Mouse (Mus musculus): ENCODE measurements around the gene Gm572.
A peak's percentile ranks its signal among the peaks of the same experiment; 100 is the strongest.

The Gm572 gene

GRCm38 (mm10) chr4:148625756-148626622 is 17.1 kb upstream of the Gm572 start:
- peak; percentile 77 for DNase-seq (ENCODE audit: low read depth, low spot score)

GRCm38 (mm10) chr4:148626623-148627185 is 16.4 kb upstream of the Gm572 start, which contains the start of gene Tardbp:
Gene Tardbp, minus strand, starts transcription at chr4:148627019.
- peak; percentile 99 for DNase-seq (ENCODE audit: low read depth, low spot score)

- no peak for DNase-seq (ENCODE audit: low read depth, low spot score)
Measured at GRCm38 (mm10) chr4:148627246-148627645, 15.9 kb upstream of the Gm572 start.

GRCm38 (mm10) chr4:148632013-148632692 is 11.0 kb upstream of the Gm572 start:
- DNase-seq (ENCODE audit: low read depth, low spot score) = no peak

GRCm38 (mm10) chr4:148633395-148634061 is 9.6 kb upstream of the Gm572 start:
- DNase-seq (ENCODE audit: low read depth, low spot score) = no peak

- DNase-seq (ENCODE audit: low read depth, low spot score) = no peak
Measured at GRCm38 (mm10) chr4:148635309-148635708, 7.8 kb upstream of the Gm572 start.

GRCm38 (mm10) chr4:148638302-148638701 is 4.8 kb upstream of the Gm572 start:
- DNase-seq (ENCODE audit: low read depth, low spot score) = peak; percentile 39

GRCm38 (mm10) chr4:148639455-148639854 is 3.7 kb upstream of the Gm572 start:
- DNase-seq (ENCODE audit: low read depth, low spot score) = no peak

GRCm38 (mm10) chr4:148641121-148641520 is 2.0 kb upstream of the Gm572 start:
- no peak for DNase-seq (ENCODE audit: low read depth, low spot score)

- DNase-seq (ENCODE audit: low read depth, low spot score) = peak; percentile 85
Measured at GRCm38 (mm10) chr4:148644157-148644511, 1.0 kb downstream of the Gm572 start.

GRCm38 (mm10) chr4:148644926-148645325 is 1.8 kb downstream of the Gm572 start:
- no peak for DNase-seq (ENCODE audit: low read depth, low spot score)

- no peak for DNase-seq (ENCODE audit: low read depth, low spot score)
Measured at GRCm38 (mm10) chr4:148646616-148647015, 3.5 kb downstream of the Gm572 start.

- peak; percentile 30 for DNase-seq (ENCODE audit: low read depth, low spot score)
Measured at GRCm38 (mm10) chr4:148649309-148649708, 6.2 kb downstream of the Gm572 start.

GRCm38 (mm10) chr4:148651045-148651444 is 7.9 kb downstream of the Gm572 start:
- DNase-seq (ENCODE audit: low read depth, low spot score) = no peak

GRCm38 (mm10) chr4:148654701-148655398 is 11.7 kb downstream of the Gm572 start:
- peak; percentile 61 for DNase-seq (ENCODE audit: low read depth, low spot score)

GRCm38 (mm10) chr4:148656691-148657258 is 13.7 kb downstream of the Gm572 start:
- DNase-seq (ENCODE audit: low read depth, low spot score) = no peak

- peak; percentile 39 for DNase-seq (ENCODE audit: low read depth, low spot score)
Measured at GRCm38 (mm10) chr4:148657776-148658175, 14.7 kb downstream of the Gm572 start.

- DNase-seq (ENCODE audit: low read depth, low spot score) = no peak
Measured at GRCm38 (mm10) chr4:148660174-148660573, 17.1 kb downstream of the Gm572 start.

- DNase-seq (ENCODE audit: low read depth, low spot score) = peak; percentile 79
Measured at GRCm38 (mm10) chr4:148662168-148662965, 19.2 kb downstream of the Gm572 start.

GRCm38 (mm10) chr4:148663326-148663725 is 20.2 kb downstream of the Gm572 start:
- DNase-seq (ENCODE audit: low read depth, low spot score) = no peak
